Mouse (Mus musculus): ENCODE data around the gene Tmem160. TPM values are rescaled to one million over a fixed set of nuclear protein-coding genes. Genes with fewer than 3 reads are reported as not detected.
A peak's percentile ranks its signal among the peaks of the same experiment; 100 is the strongest.

Gene Tmem160
- polyA plus RNA-seq, 1 experiment from 2014 or later, result 50.7 TPM

GRCm38 (mm10) chr7:16476600-16476989 is 24.0 kb downstream of the Tmem160 start:
- ATAC-seq (replicated peaks; ENCODE audit: insufficient number of reproducible peaks, low FRiP score, low TSS enrichment, low read depth), result peak; percentile 32; the same call in 1 of the 2 replicates
- WGBS, result under 1% methylated on average over 34 of the region's 34 CpGs

GRCm38 (mm10) chr7:16477628-16478027 is 25.0 kb downstream of the Tmem160 start, which contains the start of gene Npas1:
Gene Npas1 (minus strand): TSS chr7:16477728.
- Histone ChIP-seq H3K4me3 (ENCODE audit: low read depth, low read length) (peak within 1 kb of the TSS; percentile 32), H3K4me2 (ENCODE audit: low read depth, low read length) (peak within 1 kb of the TSS; percentile 57), H3K9ac (replicated peaks; ENCODE audit: low read length) (no peak within 1 kb of the TSS), H3K36me3 (replicated peaks; ENCODE audit: control insufficient read depth, insufficient read depth, low read depth, low read length) (no peaks in the 10 kb centered on the region), H3K27me3 (ENCODE audit: control insufficient read depth, insufficient read depth, low read length) (peaks cover 49% of the 10 kb centered on the region), H3K27ac (replicated peaks; ENCODE audit: low read depth, low read length) (no peak within 1 kb of the TSS), H3K4me1 (ENCODE audit: control insufficient read depth, insufficient read depth, low read length) (peaks cover 3% of the 10 kb centered on the region; the same call in 1 of the 2 replicates), H3K9me3 (replicated peaks; ENCODE audit: control insufficient read depth, low read length) (no peaks in the 10 kb centered on the region)
- 90% methylated on average over 8 of the region's 8 CpGs for WGBS
- ATAC-seq (replicated peaks; ENCODE audit: insufficient number of reproducible peaks, low FRiP score, low TSS enrichment, low read depth) (no peak), DNase-seq (ENCODE audit: low spot score) (no peak)

More at GRCm38 (mm10) chr7:16476600-16476989, 24.0 kb downstream of the Tmem160 start:
- no peak overlapping the region for H3K9ac ChIP-seq (replicated peaks; ENCODE audit: low read length)
- peak; percentile 56 for DNase-seq (ENCODE audit: low spot score)
- H3K4me3 ChIP-seq (ENCODE audit: low read depth, low read length), result peak overlapping the region; percentile 32
- no peaks in the 10 kb centered on the region for H3K9me3 ChIP-seq (replicated peaks; ENCODE audit: control insufficient read depth, low read length)
- H3K27ac ChIP-seq (replicated peaks; ENCODE audit: low read depth, low read length), result no peak overlapping the region
- peaks cover 3% of the 10 kb centered on the region; the same call in 1 of the 2 replicates for H3K4me1 ChIP-seq (ENCODE audit: control insufficient read depth, insufficient read depth, low read length)
- peak overlapping the region; percentile 57 for H3K4me2 ChIP-seq (ENCODE audit: low read depth, low read length)
- no peaks in the 10 kb centered on the region for H3K36me3 ChIP-seq (replicated peaks; ENCODE audit: control insufficient read depth, insufficient read depth, low read depth, low read length)
- peaks cover 57% of the 10 kb centered on the region for H3K27me3 ChIP-seq (ENCODE audit: control insufficient read depth, insufficient read depth, low read length)

- DNase-seq (ENCODE audit: low spot score), result no peak
- Histone ChIP-seq H3K36me3 (replicated peaks; ENCODE audit: control insufficient read depth, insufficient read depth, low read depth, low read length) (no peaks in the 10 kb centered on the region), H3K4me2 (ENCODE audit: low read depth, low read length) (no peak overlapping the region), H3K9me3 (replicated peaks; ENCODE audit: control insufficient read depth, low read length) (no peaks in the 10 kb centered on the region), H3K27me3 (ENCODE audit: control insufficient read depth, insufficient read depth, low read length) (no peaks in the 10 kb centered on the region), H3K4me3 (ENCODE audit: low read depth, low read length) (no peak overlapping the region), H3K9ac (replicated peaks; ENCODE audit: low read length) (no peak overlapping the region), H3K4me1 (ENCODE audit: control insufficient read depth, insufficient read depth, low read length) (no peaks in the 10 kb centered on the region), H3K27ac (replicated peaks; ENCODE audit: low read depth, low read length) (no peak overlapping the region)
- no peak for ATAC-seq (replicated peaks; ENCODE audit: insufficient number of reproducible peaks, low FRiP score, low TSS enrichment, low read depth)
These were observed 36.2 kb downstream of the Tmem160 start for GRCm38 (mm10) chr7:16488816-16489215.

- H3K27ac ChIP-seq (replicated peaks; ENCODE audit: low read depth, low read length), result no peak overlapping the region
- H3K36me3 ChIP-seq (replicated peaks; ENCODE audit: control insufficient read depth, insufficient read depth, low read depth, low read length), result no peaks in the 10 kb centered on the region
- no peak overlapping the region for H3K4me3 ChIP-seq (ENCODE audit: low read depth, low read length)
- H3K9me3 ChIP-seq (replicated peaks; ENCODE audit: control insufficient read depth, low read length), result no peaks in the 10 kb centered on the region
- no peaks in the 10 kb centered on the region for H3K27me3 ChIP-seq (ENCODE audit: control insufficient read depth, insufficient read depth, low read length)
- no peak for ATAC-seq (replicated peaks; ENCODE audit: insufficient number of reproducible peaks, low FRiP score, low TSS enrichment, low read depth)
- H3K4me1 ChIP-seq (ENCODE audit: control insufficient read depth, insufficient read depth, low read length), result no peaks in the 10 kb centered on the region
- H3K4me2 ChIP-seq (ENCODE audit: low read depth, low read length), result no peak overlapping the region
- H3K9ac ChIP-seq (replicated peaks; ENCODE audit: low read length), result no peak overlapping the region
- WGBS, result 81% methylated on average over 9 of the region's 9 CpGs
- DNase-seq (ENCODE audit: low spot score), result no peak
These were observed 37.4 kb downstream of the Tmem160 start for GRCm38 (mm10) chr7:16489948-16490347.

GRCm38 (mm10) chr7:16491759-16492158 is 39.2 kb downstream of the Tmem160 start:
- WGBS, result 25% methylated on average over 3 of the region's 3 CpGs
- Histone ChIP-seq H3K4me3 (ENCODE audit: low read depth, low read length) (no peak overlapping the region), H3K9me3 (replicated peaks; ENCODE audit: control insufficient read depth, low read length) (no peaks in the 10 kb centered on the region), H3K27ac (replicated peaks; ENCODE audit: low read depth, low read length) (no peak overlapping the region), H3K4me1 (ENCODE audit: control insufficient read depth, insufficient read depth, low read length) (no peaks in the 10 kb centered on the region), H3K9ac (replicated peaks; ENCODE audit: low read length) (no peak overlapping the region), H3K27me3 (ENCODE audit: control insufficient read depth, insufficient read depth, low read length) (no peaks in the 10 kb centered on the region), H3K36me3 (replicated peaks; ENCODE audit: control insufficient read depth, insufficient read depth, low read depth, low read length) (peaks cover 5% of the 10 kb centered on the region; the same call in 1 of the 2 replicates), H3K4me2 (ENCODE audit: low read depth, low read length) (no peak overlapping the region)
- ATAC-seq (replicated peaks; ENCODE audit: insufficient number of reproducible peaks, low FRiP score, low TSS enrichment, low read depth) (no peak), DNase-seq (ENCODE audit: low spot score) (peak; percentile 77)

GRCm38 (mm10) chr7:16492211-16492610 is 39.6 kb downstream of the Tmem160 start:
- peaks cover 8% of the 10 kb centered on the region for H3K36me3 ChIP-seq (replicated peaks; ENCODE audit: control insufficient read depth, insufficient read depth, low read depth, low read length)
- no peaks in the 10 kb centered on the region for H3K27me3 ChIP-seq (ENCODE audit: control insufficient read depth, insufficient read depth, low read length)
- 59% methylated on average over 3 of the region's 3 CpGs for WGBS
- no peak overlapping the region for H3K4me3 ChIP-seq (ENCODE audit: low read depth, low read length)
- ATAC-seq (replicated peaks; ENCODE audit: insufficient number of reproducible peaks, low FRiP score, low TSS enrichment, low read depth) (no peak), DNase-seq (ENCODE audit: low spot score) (no peak)
- no peak overlapping the region for H3K27ac ChIP-seq (replicated peaks; ENCODE audit: low read depth, low read length)
- H3K4me1 ChIP-seq (ENCODE audit: control insufficient read depth, insufficient read depth, low read length), result no peaks in the 10 kb centered on the region
- H3K4me2 ChIP-seq (ENCODE audit: low read depth, low read length), result no peak overlapping the region
- H3K9me3 ChIP-seq (replicated peaks; ENCODE audit: control insufficient read depth, low read length), result no peaks in the 10 kb centered on the region
- no peak overlapping the region for H3K9ac ChIP-seq (replicated peaks; ENCODE audit: low read length)

- no peak for ATAC-seq (replicated peaks; ENCODE audit: insufficient number of reproducible peaks, low FRiP score, low TSS enrichment, low read depth)
These were observed 40.8 kb downstream of the Tmem160 start for GRCm38 (mm10) chr7:16493361-16493760.

GRCm38 (mm10) chr7:16496260-16496659 is 43.7 kb downstream of the Tmem160 start:
- H3K4me3 ChIP-seq (ENCODE audit: low read depth, low read length), result no peak overlapping the region
- H3K27ac ChIP-seq (replicated peaks; ENCODE audit: low read depth, low read length), result no peak overlapping the region
- WGBS, result 95% methylated on average over 3 of the region's 3 CpGs
- H3K9ac ChIP-seq (replicated peaks; ENCODE audit: low read length), result no peak overlapping the region
- no peaks in the 10 kb centered on the region for H3K9me3 ChIP-seq (replicated peaks; ENCODE audit: control insufficient read depth, low read length)
- H3K36me3 ChIP-seq (replicated peaks; ENCODE audit: control insufficient read depth, insufficient read depth, low read depth, low read length), result peaks cover 19% of the 10 kb centered on the region
- H3K4me1 ChIP-seq (ENCODE audit: control insufficient read depth, insufficient read depth, low read length), result no peaks in the 10 kb centered on the region
- H3K27me3 ChIP-seq (ENCODE audit: control insufficient read depth, insufficient read depth, low read length), result no peaks in the 10 kb centered on the region
- DNase-seq (ENCODE audit: low spot score) (no peak), ATAC-seq (replicated peaks; ENCODE audit: insufficient number of reproducible peaks, low FRiP score, low TSS enrichment, low read depth) (no peak)
- no peak overlapping the region for H3K4me2 ChIP-seq (ENCODE audit: low read depth, low read length)

More at GRCm38 (mm10) chr7:16493361-16493760, 40.8 kb downstream of the Tmem160 start:
- Histone ChIP-seq H3K4me1 (ENCODE audit: control insufficient read depth, insufficient read depth, low read length) (no peaks in the 10 kb centered on the region), H3K27ac (replicated peaks; ENCODE audit: low read depth, low read length) (no peak overlapping the region), H3K27me3 (ENCODE audit: control insufficient read depth, insufficient read depth, low read length) (no peaks in the 10 kb centered on the region), H3K36me3 (replicated peaks; ENCODE audit: control insufficient read depth, insufficient read depth, low read depth, low read length) (peaks cover 19% of the 10 kb centered on the region), H3K9ac (replicated peaks; ENCODE audit: low read length) (no peak overlapping the region), H3K9me3 (replicated peaks; ENCODE audit: control insufficient read depth, low read length) (no peaks in the 10 kb centered on the region), H3K4me3 (ENCODE audit: low read depth, low read length) (no peak overlapping the region), H3K4me2 (ENCODE audit: low read depth, low read length) (no peak overlapping the region)
- WGBS, result 36% methylated on average over 2 of the region's 2 CpGs
- peak; percentile 64 for DNase-seq (ENCODE audit: low spot score)

Measured in embryonic facial prominence, embryonic 11.5 days (tissue).